Mouse (Mus musculus): ENCODE results near the gene Pqlc3.

- TF ChIP-seq CTCF (IDR thresholded peaks at IDR 0.05 in 2 of 3, conservative IDR thresholded peaks at IDR 0.05 in 1 of 3; ENCODE audit: control insufficient read depth in 1 of 3, insufficient read depth in 1 of 3, low read depth in 2 of 3, low read length in 3 of 3, poor library complexity in 1 of 3, severe bottlenecking in 1 of 3): no peak
- peak; percentile 58 to 89; a peak in 2 of 4 replicates for TF ChIP-seq POLR2A (IDR thresholded peaks at IDR 0.05; ENCODE audit: control insufficient read depth in 1 of 2, insufficient read depth in 1 of 2, low read depth in 1 of 2, low read length in 2 of 2, poor library complexity in 1 of 2)
- peak; percentile 81 for TF ChIP-seq TBP (IDR thresholded peaks at IDR 0.05; ENCODE audit: low read depth, low read length)
- peak; percentile 60; the same call in 1 of the 2 replicates for TF ChIP-seq ZMIZ1 (IDR thresholded peaks at IDR 0.05; ENCODE audit: low read depth, low read length)
- peak; percentile 37; the same call in 1 of the 2 replicates for TF ChIP-seq USF1 (IDR thresholded peaks at IDR 0.05; ENCODE audit: low read depth, low read length)
Observed at GRCm38 (mm10) chr12:17033464-17033841, 33.2 kb upstream of the Pqlc3 start.

All from MEL (cell line).